Mouse (Mus musculus): ENCODE measurements around the gene Zfp184. TPM values are rescaled to one million over a fixed set of nuclear protein-coding genes. Genes with fewer than 3 reads are reported as not detected.
"Not testable (repeated sequence)": the region's sequence is repeated elsewhere in the genome, so short reads cannot be mapped to it uniquely, and the experiment has no call there.

Gene Zfp184
- 14.5 and 14.9 TPM in 2 replicates for polyA plus RNA-seq (2012; rRNA removed)

- peak; percentile 98 for DNase-seq (ENCODE audit: low read depth)
- TF ChIP-seq POLR2A (IDR thresholded peaks at IDR 0.05; ENCODE audit: borderline replicate concordance, extremely low read depth, insufficient read depth, insufficient read length, poor library complexity, severe bottlenecking): peak; percentile 25; the same call in 1 of the 2 replicates
- peak; percentile 14; the same call in 1 of the 2 replicates for TF ChIP-seq CTCF (IDR thresholded peaks at IDR 0.05; ENCODE audit: borderline replicate concordance, extremely low read depth, insufficient read depth, insufficient read length)
Observed at GRCm38 (mm10) chr13:21944926-21945740, at the start of gene Zfp184. TSS of gene Zfp184 (plus strand) at chr13:21945094.

- TF ChIP-seq CTCF (IDR thresholded peaks at IDR 0.05; ENCODE audit: borderline replicate concordance, extremely low read depth, insufficient read depth, insufficient read length): no peak
- peak; percentile 97 for DNase-seq (ENCODE audit: low read depth)
Observed at GRCm38 (mm10) chr13:21896549-21897244, 48.2 kb upstream of the Zfp184 start.

- DNase-seq (ENCODE audit: low read depth): no peak
- TF ChIP-seq CTCF (IDR thresholded peaks at IDR 0.05; ENCODE audit: borderline replicate concordance, extremely low read depth, insufficient read depth, insufficient read length) (no peak), POLR2A (IDR thresholded peaks at IDR 0.05; ENCODE audit: borderline replicate concordance, extremely low read depth, insufficient read depth, insufficient read length, poor library complexity, severe bottlenecking) (no peak)
Observed at GRCm38 (mm10) chr13:21897245-21897634, 47.7 kb upstream of the Zfp184 start.

GRCm38 (mm10) chr13:21900870-21901565 is 43.9 kb upstream of the Zfp184 start:
- not testable (repeated sequence) for DNase-seq (ENCODE audit: low read depth)

GRCm38 (mm10) chr13:21903500-21903899 is 41.4 kb upstream of the Zfp184 start:
- peak; percentile 17 for DNase-seq (ENCODE audit: low read depth)
- TF ChIP-seq CTCF (IDR thresholded peaks at IDR 0.05; ENCODE audit: borderline replicate concordance, extremely low read depth, insufficient read depth, insufficient read length): no peak
- no peak for TF ChIP-seq POLR2A (IDR thresholded peaks at IDR 0.05; ENCODE audit: borderline replicate concordance, extremely low read depth, insufficient read depth, insufficient read length, poor library complexity, severe bottlenecking)

GRCm38 (mm10) chr13:21904090-21904489 is 40.8 kb upstream of the Zfp184 start:
- not testable (repeated sequence) for DNase-seq (ENCODE audit: low read depth)

GRCm38 (mm10) chr13:21906301-21906700 is 38.6 kb upstream of the Zfp184 start:
- TF ChIP-seq CTCF (IDR thresholded peaks at IDR 0.05; ENCODE audit: borderline replicate concordance, extremely low read depth, insufficient read depth, insufficient read length): no peak
- no peak for DNase-seq (ENCODE audit: low read depth)

GRCm38 (mm10) chr13:21906946-21907806 is 37.7 kb upstream of the Zfp184 start:
- DNase-seq (ENCODE audit: low read depth): peak; percentile 27
- no peak for TF ChIP-seq POLR2A (IDR thresholded peaks at IDR 0.05; ENCODE audit: borderline replicate concordance, extremely low read depth, insufficient read depth, insufficient read length, poor library complexity, severe bottlenecking)
- TF ChIP-seq CTCF (IDR thresholded peaks at IDR 0.05; ENCODE audit: borderline replicate concordance, extremely low read depth, insufficient read depth, insufficient read length): no peak

- not testable (repeated sequence) for DNase-seq (ENCODE audit: low read depth)
Observed at GRCm38 (mm10) chr13:21907807-21908155, 37.1 kb upstream of the Zfp184 start.

GRCm38 (mm10) chr13:21910735-21911134 is 34.2 kb upstream of the Zfp184 start:
- TF ChIP-seq CTCF (IDR thresholded peaks at IDR 0.05; ENCODE audit: borderline replicate concordance, extremely low read depth, insufficient read depth, insufficient read length): no peak
- TF ChIP-seq POLR2A (IDR thresholded peaks at IDR 0.05; ENCODE audit: borderline replicate concordance, extremely low read depth, insufficient read depth, insufficient read length, poor library complexity, severe bottlenecking): no peak
- DNase-seq (ENCODE audit: low read depth): no peak

GRCm38 (mm10) chr13:21911147-21911546 is 33.7 kb upstream of the Zfp184 start:
- peak; percentile 31 for DNase-seq (ENCODE audit: low read depth)
- TF ChIP-seq POLR2A (IDR thresholded peaks at IDR 0.05; ENCODE audit: borderline replicate concordance, extremely low read depth, insufficient read depth, insufficient read length, poor library complexity, severe bottlenecking): no peak
- no peak for TF ChIP-seq CTCF (IDR thresholded peaks at IDR 0.05; ENCODE audit: borderline replicate concordance, extremely low read depth, insufficient read depth, insufficient read length)
